Mouse (Mus musculus): ENCODE results near the gene Gstm7. TPM values are rescaled to one million over a fixed set of nuclear protein-coding genes. Genes with fewer than 3 reads are reported as not detected.

Gstm7 gene
- polyA plus RNA-seq, 1 experiment, result not detected

GRCm38 (mm10) chr3:107941261-107941660 lies 9.6 kb upstream of the Gstm7 start:
- no peak for TF ChIP-seq CTCF (IDR thresholded peaks at IDR 0.05; ENCODE audit: control insufficient read depth, insufficient read depth, low read length)
- no peak for TF ChIP-seq POLR2A (IDR thresholded peaks at IDR 0.05; ENCODE audit: borderline replicate concordance, control insufficient read depth, low read depth, low read length)
- no peak overlapping the region for H3K27ac ChIP-seq (ENCODE audit: control insufficient read depth, insufficient read depth, low read depth, low read length, poor library complexity)
- H3K4me1 ChIP-seq (ENCODE audit: control insufficient read depth, insufficient read depth, low read length), result no peaks in the 10 kb centered on the region; the same call in 1 of the 2 replicates
- no peak overlapping the region for H3K4me3 ChIP-seq (replicated peaks; ENCODE audit: control insufficient read depth, low read depth, low read length)
- WGBS, result 77% methylated on average over 4 of the region's 4 CpGs

GRCm38 (mm10) chr3:107940524-107940923 lies 8.9 kb upstream of the Gstm7 start:
- H3K4me3 ChIP-seq (replicated peaks; ENCODE audit: control insufficient read depth, low read depth, low read length), result no peak overlapping the region
- H3K27ac ChIP-seq (ENCODE audit: control insufficient read depth, insufficient read depth, low read depth, low read length, poor library complexity), result no peak overlapping the region
- 50% methylated on average over 7 of the region's 7 CpGs for WGBS
- no peaks in the 10 kb centered on the region; the same call in 1 of the 2 replicates for H3K4me1 ChIP-seq (ENCODE audit: control insufficient read depth, insufficient read depth, low read length)
- no peak for TF ChIP-seq POLR2A (IDR thresholded peaks at IDR 0.05; ENCODE audit: borderline replicate concordance, control insufficient read depth, low read depth, low read length)
- no peak for TF ChIP-seq CTCF (IDR thresholded peaks at IDR 0.05; ENCODE audit: control insufficient read depth, insufficient read depth, low read length)

GRCm38 (mm10) chr3:107939830-107940229 lies 8.2 kb upstream of the Gstm7 start:
- no peak overlapping the region for H3K27ac ChIP-seq (ENCODE audit: control insufficient read depth, insufficient read depth, low read depth, low read length, poor library complexity)
- 14% methylated on average over 4 of the region's 4 CpGs for WGBS
- no peak for TF ChIP-seq CTCF (IDR thresholded peaks at IDR 0.05; ENCODE audit: control insufficient read depth, insufficient read depth, low read length)
- TF ChIP-seq POLR2A (IDR thresholded peaks at IDR 0.05; ENCODE audit: borderline replicate concordance, control insufficient read depth, low read depth, low read length), result no peak
- H3K4me3 ChIP-seq (replicated peaks; ENCODE audit: control insufficient read depth, low read depth, low read length), result no peak overlapping the region
- no peaks in the 10 kb centered on the region; the same call in 1 of the 2 replicates for H3K4me1 ChIP-seq (ENCODE audit: control insufficient read depth, insufficient read depth, low read length)

- Histone ChIP-seq H3K27ac (ENCODE audit: control insufficient read depth, insufficient read depth, low read depth, low read length, poor library complexity) (no peak overlapping the region), H3K4me1 (ENCODE audit: control insufficient read depth, insufficient read depth, low read length) (no peaks in the 10 kb centered on the region; the same call in 1 of the 2 replicates), H3K4me3 (replicated peaks; ENCODE audit: control insufficient read depth, low read depth, low read length) (no peak overlapping the region)
- TF ChIP-seq CTCF (IDR thresholded peaks at IDR 0.05; ENCODE audit: control insufficient read depth, insufficient read depth, low read length), result peak; percentile 87
- no peak for TF ChIP-seq POLR2A (IDR thresholded peaks at IDR 0.05; ENCODE audit: borderline replicate concordance, control insufficient read depth, low read depth, low read length)
- WGBS, result 9% methylated on average over 3 of the region's 3 CpGs
Measured at GRCm38 (mm10) chr3:107939403-107939802, 7.8 kb upstream of the Gstm7 start.

- Histone ChIP-seq H3K4me3 (replicated peaks; ENCODE audit: control insufficient read depth, low read depth, low read length) (no peak overlapping the region), H3K27ac (ENCODE audit: control insufficient read depth, insufficient read depth, low read depth, low read length, poor library complexity) (no peak overlapping the region), H3K4me1 (ENCODE audit: control insufficient read depth, insufficient read depth, low read length) (no peaks in the 10 kb centered on the region; the same call in 1 of the 2 replicates)
- TF ChIP-seq POLR2A (IDR thresholded peaks at IDR 0.05; ENCODE audit: borderline replicate concordance, control insufficient read depth, low read depth, low read length) (no peak), CTCF (IDR thresholded peaks at IDR 0.05; ENCODE audit: control insufficient read depth, insufficient read depth, low read length) (no peak)
- 38% methylated on average over 3 of the region's 3 CpGs for WGBS
Measured at GRCm38 (mm10) chr3:107935888-107936287, 4.3 kb upstream of the Gstm7 start.

GRCm38 (mm10) chr3:107935268-107935667 lies 3.7 kb upstream of the Gstm7 start:
- Histone ChIP-seq H3K4me1 (ENCODE audit: control insufficient read depth, insufficient read depth, low read length) (no peaks in the 10 kb centered on the region; the same call in 1 of the 2 replicates), H3K4me3 (replicated peaks; ENCODE audit: control insufficient read depth, low read depth, low read length) (no peak overlapping the region), H3K27ac (ENCODE audit: control insufficient read depth, insufficient read depth, low read depth, low read length, poor library complexity) (no peak overlapping the region)
- TF ChIP-seq POLR2A (IDR thresholded peaks at IDR 0.05; ENCODE audit: borderline replicate concordance, control insufficient read depth, low read depth, low read length) (no peak), CTCF (IDR thresholded peaks at IDR 0.05; ENCODE audit: control insufficient read depth, insufficient read depth, low read length) (no peak)
- WGBS, result 77% methylated on average over 3 of the region's 3 CpGs

- H3K27ac ChIP-seq (ENCODE audit: control insufficient read depth, insufficient read depth, low read depth, low read length, poor library complexity), result no peak overlapping the region
- 85% methylated on average over 6 of the region's 6 CpGs for WGBS
- no peaks in the 10 kb centered on the region; the same call in 1 of the 2 replicates for H3K4me1 ChIP-seq (ENCODE audit: control insufficient read depth, insufficient read depth, low read length)
- no peak overlapping the region for H3K4me3 ChIP-seq (replicated peaks; ENCODE audit: control insufficient read depth, low read depth, low read length)
- no peak for TF ChIP-seq CTCF (IDR thresholded peaks at IDR 0.05; ENCODE audit: control insufficient read depth, insufficient read depth, low read length)
- no peak for TF ChIP-seq POLR2A (IDR thresholded peaks at IDR 0.05; ENCODE audit: borderline replicate concordance, control insufficient read depth, low read depth, low read length)
Measured at GRCm38 (mm10) chr3:107932128-107932527, 511 bp upstream of the Gstm7 start.

GRCm38 (mm10) chr3:107931134-107931533 lies 483 bp downstream of the Gstm7 start:
- no peaks in the 10 kb centered on the region; the same call in 1 of the 2 replicates for H3K4me1 ChIP-seq (ENCODE audit: control insufficient read depth, insufficient read depth, low read length)
- TF ChIP-seq CTCF (IDR thresholded peaks at IDR 0.05; ENCODE audit: control insufficient read depth, insufficient read depth, low read length) (no peak), POLR2A (IDR thresholded peaks at IDR 0.05; ENCODE audit: borderline replicate concordance, control insufficient read depth, low read depth, low read length) (no peak)
- 53% methylated on average over 2 of the region's 2 CpGs for WGBS
- H3K4me3 ChIP-seq (replicated peaks; ENCODE audit: control insufficient read depth, low read depth, low read length), result peak overlapping the region; percentile 49
- H3K27ac ChIP-seq (ENCODE audit: control insufficient read depth, insufficient read depth, low read depth, low read length, poor library complexity), result no peak overlapping the region

- Histone ChIP-seq H3K4me3 (replicated peaks; ENCODE audit: control insufficient read depth, low read depth, low read length) (no peak overlapping the region), H3K27ac (ENCODE audit: control insufficient read depth, insufficient read depth, low read depth, low read length, poor library complexity) (no peak overlapping the region), H3K4me1 (ENCODE audit: control insufficient read depth, insufficient read depth, low read length) (no peaks in the 10 kb centered on the region; the same call in 1 of the 2 replicates)
- no peak for TF ChIP-seq CTCF (IDR thresholded peaks at IDR 0.05; ENCODE audit: control insufficient read depth, insufficient read depth, low read length)
- TF ChIP-seq POLR2A (IDR thresholded peaks at IDR 0.05; ENCODE audit: borderline replicate concordance, control insufficient read depth, low read depth, low read length), result no peak
- 78% methylated on average over 4 of the region's 4 CpGs for WGBS
Measured at GRCm38 (mm10) chr3:107929731-107930130, 1.9 kb downstream of the Gstm7 start.
